18 mouse cellular contexts compared by ENCODE assay signal in genomic region chr3:123291670-123292069, GRCm38 (mm10).
"Had no signal": no experiment of that assay in that cellular context is flagged by ENCODE, and none has a peak within 500 bp of the region (broad histone marks: within the 10 kb centered on the region; RNA-seq: fewer than 3 reads in every experiment).

No protein-coding gene starts in this region.

- DNase-seq: kidney, adult 9 months; kidney, postnatal 14 days; kidney, postnatal 4 days; left cerebral cortex, postnatal 4 days; liver; lung, adult 18-20 months; lung, postnatal 10 days; lung, postnatal 4 days; midbrain, embryonic 14.5 days; right cerebral cortex, adult 18-20 months; right cerebral cortex, postnatal 14 days; thymus, adult 18-20 months; thymus, postnatal 36 days had no signal

- H3K27ac ChIP-seq: limb, embryonic 13.5 days; liver, embryonic 12.5 days; liver, embryonic 15.5 days; lung, embryonic 15.5 days had no signal

- H3K9me3 ChIP-seq: limb, embryonic 13.5 days; liver, embryonic 12.5 days; liver, embryonic 15.5 days; lung, embryonic 15.5 days had no signal

- ATAC-seq: liver, embryonic 12.5 days had no signal

- H3K9ac ChIP-seq: limb, embryonic 13.5 days; liver, embryonic 12.5 days; liver, embryonic 15.5 days; lung, embryonic 15.5 days had no signal

- H3K27me3 ChIP-seq: limb, embryonic 13.5 days; liver, embryonic 12.5 days; liver, embryonic 15.5 days; lung, embryonic 15.5 days had no signal

- H3K4me3 ChIP-seq: limb, embryonic 13.5 days; liver, embryonic 12.5 days; liver, embryonic 15.5 days; lung, embryonic 15.5 days had no signal

- H3K4me1 ChIP-seq: liver, embryonic 12.5 days; lung, embryonic 15.5 days had no signal

- H3K4me2 ChIP-seq: limb, embryonic 13.5 days; liver, embryonic 12.5 days; liver, embryonic 15.5 days; lung, embryonic 15.5 days; midbrain, embryonic 11.5 days had no signal
